Mouse (Mus musculus): ENCODE results near the gene 1700020L24Rik.

- TF ChIP-seq CTCF (IDR thresholded peaks at IDR 0.05; ENCODE audit: low read depth, low read length) (no peak), EP300 (IDR thresholded peaks at IDR 0.05; ENCODE audit: insufficient read depth, low read depth, low read length) (no peak)
These were observed 44.4 kb upstream of the 1700020L24Rik start for GRCm38 (mm10) chr11:83393062-83393461.
